Mouse (Mus musculus) olfactory bulb, adult 2 months (tissue): ENCODE measurements around the gene Sspo. TPM values are rescaled to one million over a fixed set of nuclear protein-coding genes. Genes with fewer than 3 reads are reported as not detected.

Experiments used
- H3K27ac ChIP-seq: fragments of 200-500 bp; 2 replicates; pipeline ENCODE4 v1.5.1; 2012; ENCODE audit warnings: low read depth, low read length; ENCODE audit not compliant: insufficient read depth
- H3K4me1 ChIP-seq: fragments of 200-500 bp; 2 replicates; pipeline ENCODE4 v1.6.1; 2012; ENCODE audit warnings: low read length; ENCODE audit not compliant: control insufficient read depth, insufficient read depth
- H3K4me3 ChIP-seq: fragments of 200-500 bp; 2 replicates; pipeline ENCODE4 v1.5.1; 2012; ENCODE audit warnings: mild to moderate bottlenecking, low read depth, low read length, moderate library complexity; ENCODE audit not compliant: insufficient read depth
- CTCF ChIP-seq: fragments of 200-500 bp; IDR thresholded peaks from 2 replicates; pipeline ENCODE4 v1.5.1; 2012; ENCODE audit warnings: low read depth, mild to moderate bottlenecking, low read length, moderate library complexity; ENCODE audit not compliant: insufficient read depth
- POLR2A ChIP-seq: fragments of 200-500 bp; IDR thresholded peaks from 2 replicates; pipeline ENCODE4 v1.6.1; 2012; ENCODE audit warnings: mild to moderate bottlenecking, low read depth, low read length, moderate library complexity; ENCODE audit not compliant: insufficient read depth
- WGBS: fragments of 180-500 bp; shearing (Covaris S2); methylation state at CpG from one replicate; pipeline ENCODE4 v1.1.7; 2018; 5-methylcytosine and 5-hydroxymethylcytosine counted together
- polyA plus RNA-seq: library from polyadenylated mRNA; stranded (reverse); fragments of >200 nt; gene quantifications from 2 replicates; pipeline ENCODE4 v1.2.4, GENCODE M21; 2012; ENCODE audit warnings: low replicate concordance; ENCODE audit not compliant: missing spikeins, insufficient read depth, insufficient read length

Gene Sspo
- polyA plus RNA-seq, 1 experiment = not detected

DNA sequence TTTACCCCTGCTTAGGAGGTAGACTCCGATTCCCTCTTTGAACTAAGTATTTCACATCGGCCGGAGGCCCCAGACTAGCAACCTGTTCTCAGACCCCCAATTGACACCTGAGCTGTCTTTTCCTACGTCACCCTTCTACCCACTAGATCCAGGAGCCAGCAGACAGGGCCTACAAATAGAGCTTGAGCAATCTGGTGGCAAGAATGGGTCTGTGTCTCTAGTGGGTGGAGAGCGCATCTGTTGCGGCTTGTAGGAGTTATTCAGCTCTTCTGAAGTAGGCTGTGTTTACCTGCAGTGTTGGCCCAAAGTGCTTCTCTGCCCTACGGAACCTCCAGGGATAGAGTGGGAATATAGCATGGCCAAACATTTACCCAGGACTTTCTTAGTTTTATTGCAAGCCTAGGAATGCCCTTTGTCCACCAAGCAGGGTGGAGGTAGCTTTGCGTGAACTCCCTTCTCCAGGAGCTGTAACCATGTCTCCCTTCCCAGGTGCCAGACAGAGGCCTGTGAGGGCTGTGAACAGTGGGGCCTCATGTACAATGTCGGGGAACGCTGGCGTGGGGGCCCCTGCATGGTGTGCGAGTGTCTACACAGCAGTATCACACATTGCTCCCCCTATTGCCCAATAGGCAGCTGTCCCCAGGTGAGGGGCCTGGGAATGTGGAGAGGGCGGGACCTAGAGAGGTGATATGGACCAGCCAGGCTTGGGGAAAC, 17.1 kb downstream of the Sspo start:
- Histone ChIP-seq H3K4me1 (no peaks in the 10 kb centered on the region), H3K27ac (no peak overlapping the region), H3K4me3 (no peak overlapping the region)
- TF ChIP-seq CTCF (no peak), POLR2A (no peak)
- WGBS = 87% methylated on average over 13 of the region's 13 CpGs

DNA sequence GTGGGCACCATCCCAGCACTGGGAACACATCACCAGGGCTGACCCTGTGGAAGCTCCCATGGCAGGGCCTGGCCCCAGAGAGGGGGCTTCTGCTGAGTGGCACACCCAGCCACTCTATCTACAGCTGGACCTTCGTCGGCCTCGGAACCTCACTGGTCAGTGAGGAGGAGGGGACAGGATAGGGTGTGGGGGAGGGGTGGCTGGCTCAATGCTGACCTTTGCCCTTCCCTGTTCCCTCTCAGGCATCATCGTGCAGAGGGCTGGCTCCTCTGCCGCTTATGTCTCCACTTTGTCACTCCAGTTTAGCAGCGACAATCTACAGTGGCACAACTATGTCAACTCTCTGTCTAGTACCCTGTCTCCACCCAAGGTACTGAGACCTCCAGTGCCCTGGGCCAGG, 18.7 kb downstream of the Sspo start:
- TF ChIP-seq CTCF = no peak
- TF ChIP-seq POLR2A = no peak
- Histone ChIP-seq H3K4me3 (no peak overlapping the region), H3K27ac (no peak overlapping the region), H3K4me1 (no peaks in the 10 kb centered on the region)
- 62% methylated on average over 6 of the region's 6 CpGs for WGBS

DNA sequence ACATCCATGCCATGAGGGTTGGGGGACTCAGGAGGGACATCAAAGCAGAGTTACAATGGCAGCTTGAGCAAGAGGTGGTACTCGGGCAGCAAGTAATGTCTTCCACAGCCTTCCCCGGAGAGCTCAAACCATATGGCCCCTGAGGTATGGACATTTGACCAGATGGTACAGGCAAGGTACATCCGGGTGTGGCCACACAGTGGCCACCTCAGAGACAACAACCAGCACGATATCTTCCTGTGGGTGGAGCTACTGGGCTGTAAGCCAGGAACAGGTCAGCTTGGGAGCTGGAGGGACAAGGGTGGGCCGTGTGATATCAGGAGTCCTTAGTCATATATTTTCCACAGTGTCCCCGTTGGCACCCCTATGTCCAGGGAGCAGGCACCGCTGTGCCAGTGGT, 19.5 kb downstream of the Sspo start:
- Histone ChIP-seq H3K4me3 (no peak overlapping the region), H3K27ac (no peak overlapping the region), H3K4me1 (no peaks in the 10 kb centered on the region)
- TF ChIP-seq POLR2A = no peak
- no peak for TF ChIP-seq CTCF
- WGBS = 90% methylated on average over 7 of the region's 7 CpGs

DNA sequence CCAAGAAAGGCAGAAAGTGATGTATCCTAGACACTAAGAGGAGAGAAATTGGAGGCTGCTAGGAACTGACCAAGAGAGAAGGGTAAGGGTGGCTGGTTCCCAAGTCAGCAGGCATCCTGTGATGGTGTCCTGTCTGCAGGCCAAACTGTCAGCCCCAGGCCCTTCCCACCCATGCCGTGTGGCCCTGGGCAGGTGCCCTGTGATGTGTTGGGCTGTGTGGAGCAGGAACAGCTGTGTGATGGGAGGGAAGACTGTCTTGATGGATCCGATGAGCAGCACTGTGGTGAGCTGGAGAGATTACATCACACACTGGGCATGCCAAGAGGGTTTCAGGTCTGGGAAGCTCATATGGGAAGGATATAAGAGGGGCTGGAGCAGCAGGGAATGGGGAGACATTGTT, 22.7 kb downstream of the Sspo start:
- H3K27ac ChIP-seq = no peak overlapping the region
- no peak for TF ChIP-seq POLR2A
- TF ChIP-seq CTCF = no peak
- H3K4me3 ChIP-seq = no peak overlapping the region
- 87% methylated on average over 2 of the region's 2 CpGs for WGBS
- no peaks in the 10 kb centered on the region for H3K4me1 ChIP-seq

DNA sequence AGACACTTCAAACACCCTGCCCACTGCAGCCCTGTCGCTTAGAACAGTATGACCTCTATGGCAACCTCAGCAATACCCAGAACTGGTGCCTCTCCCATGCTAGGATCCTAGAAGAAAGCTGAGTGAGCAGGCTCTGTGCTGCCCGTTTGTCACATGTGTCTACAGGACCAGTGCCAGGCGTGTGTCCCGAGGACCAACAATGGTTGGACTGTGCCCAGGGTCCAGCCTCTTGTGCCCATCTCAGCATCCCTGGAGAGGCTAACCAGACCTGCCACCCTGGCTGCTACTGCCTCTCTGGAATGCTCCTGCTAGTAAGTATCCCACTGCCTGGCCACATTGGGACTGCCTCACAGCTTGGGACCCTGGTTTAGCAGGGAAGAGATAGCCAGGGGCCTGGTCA, 30.4 kb downstream of the Sspo start:
- TF ChIP-seq CTCF (no peak), POLR2A (no peak)
- no peak overlapping the region for H3K4me3 ChIP-seq
- WGBS = 69% methylated on average over 4 of the region's 4 CpGs
- no peak overlapping the region for H3K27ac ChIP-seq
- H3K4me1 ChIP-seq = no peaks in the 10 kb centered on the region

DNA sequence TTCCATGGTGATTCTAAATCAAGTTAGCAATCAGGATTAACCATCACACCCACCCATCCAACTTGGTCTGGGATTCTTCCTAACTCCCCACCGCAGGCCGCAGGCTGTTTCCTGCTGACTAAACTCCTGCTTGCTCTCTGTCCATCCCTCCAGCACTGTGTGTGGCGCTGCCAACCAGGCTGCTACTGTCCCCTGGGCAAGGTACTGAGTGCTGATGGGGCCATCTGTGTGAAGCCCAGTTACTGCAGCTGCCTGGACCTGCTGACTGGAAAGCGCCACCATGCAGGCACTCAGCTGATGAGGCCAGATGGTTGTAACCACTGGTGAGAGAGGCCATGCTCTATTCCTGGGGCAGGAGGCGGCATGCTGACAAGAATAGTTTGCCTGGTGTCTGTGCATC, 34.5 kb downstream of the Sspo start:
- Histone ChIP-seq H3K4me3 (no peak overlapping the region), H3K27ac (no peak overlapping the region), H3K4me1 (peaks cover 2% of the 10 kb centered on the region; the same call in 1 of the 2 replicates)
- WGBS = 84% methylated on average over 5 of the region's 5 CpGs
- TF ChIP-seq CTCF (no peak), POLR2A (no peak)

DNA sequence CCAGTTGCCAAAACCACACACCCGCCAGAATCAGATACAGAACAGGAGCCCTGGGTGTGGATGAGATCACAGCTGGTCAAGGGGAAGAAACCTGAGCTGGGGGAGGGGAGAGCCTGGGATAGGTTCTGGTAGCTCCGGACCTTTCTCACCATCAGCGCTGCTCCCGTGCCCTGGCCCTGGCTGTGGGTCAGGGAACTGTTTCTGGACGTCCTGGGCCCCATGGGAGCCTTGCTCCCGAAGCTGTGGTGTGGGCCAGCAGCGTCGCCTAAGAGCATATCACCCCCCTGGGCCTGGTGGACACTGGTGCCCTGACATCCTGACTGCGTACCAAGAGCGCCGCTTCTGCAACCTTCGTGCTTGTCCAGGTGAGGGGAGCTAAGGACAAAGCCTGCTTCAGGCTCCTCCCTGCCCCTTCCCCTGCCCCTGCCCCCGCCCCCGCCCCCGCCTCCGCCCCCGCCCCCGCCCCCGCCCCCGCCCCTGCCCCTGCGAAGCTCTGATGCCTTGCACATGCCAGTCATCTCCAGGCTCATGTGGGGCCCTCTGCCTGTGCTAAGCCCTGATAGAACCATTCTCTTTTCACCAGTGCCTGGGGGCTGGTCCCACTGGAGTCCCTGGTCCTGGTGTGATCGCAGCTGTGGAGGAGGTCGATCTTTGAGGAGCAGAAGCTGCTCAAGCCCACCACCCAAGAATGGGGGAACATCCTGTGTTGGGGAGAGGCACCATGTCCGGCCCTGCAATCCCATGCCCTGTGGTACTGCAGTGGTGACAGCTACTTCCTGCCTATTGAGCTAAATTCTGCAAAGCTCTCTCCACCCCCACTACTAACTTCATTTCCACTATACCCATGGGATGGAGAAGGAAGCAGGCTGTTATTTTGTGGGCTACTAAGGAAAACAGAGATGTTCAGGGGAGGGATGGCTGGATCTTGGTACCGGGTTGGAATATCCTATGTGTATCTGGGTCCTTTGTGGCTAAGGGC, 40.0 kb downstream of the Sspo start:
- TF ChIP-seq POLR2A = no peak
- no peak for TF ChIP-seq CTCF
- WGBS = 39% methylated on average over 17 of the region's 25 CpGs
- Histone ChIP-seq H3K4me1 (peaks cover 17% of the 10 kb centered on the region), H3K4me3 (no peak overlapping the region), H3K27ac (no peak overlapping the region)

DNA sequence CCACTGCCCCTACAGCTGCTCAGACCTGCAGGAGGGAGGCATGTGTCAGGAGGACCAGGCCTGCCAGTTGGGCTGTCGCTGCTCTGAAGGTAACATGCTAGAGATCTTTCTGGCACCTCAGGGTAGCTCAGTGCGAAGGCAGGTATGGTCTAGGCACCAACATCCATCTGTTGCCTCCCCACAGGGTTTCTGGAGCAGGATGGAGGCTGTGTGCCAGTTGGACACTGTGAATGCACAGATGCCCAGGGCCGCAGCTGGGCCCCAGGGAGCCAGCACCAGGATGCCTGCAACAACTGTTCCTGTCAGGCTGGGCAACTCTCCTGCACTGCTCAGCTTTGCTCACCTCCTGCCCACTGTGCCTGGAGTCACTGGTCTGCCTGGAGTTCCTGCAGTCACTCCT, 41.7 kb downstream of the Sspo start:
- peaks cover 17% of the 10 kb centered on the region for H3K4me1 ChIP-seq
- no peak overlapping the region for H3K27ac ChIP-seq
- WGBS = 77% methylated on average over 3 of the region's 3 CpGs
- no peak for TF ChIP-seq POLR2A
- no peak for TF ChIP-seq CTCF
- H3K4me3 ChIP-seq = no peak overlapping the region

DNA sequence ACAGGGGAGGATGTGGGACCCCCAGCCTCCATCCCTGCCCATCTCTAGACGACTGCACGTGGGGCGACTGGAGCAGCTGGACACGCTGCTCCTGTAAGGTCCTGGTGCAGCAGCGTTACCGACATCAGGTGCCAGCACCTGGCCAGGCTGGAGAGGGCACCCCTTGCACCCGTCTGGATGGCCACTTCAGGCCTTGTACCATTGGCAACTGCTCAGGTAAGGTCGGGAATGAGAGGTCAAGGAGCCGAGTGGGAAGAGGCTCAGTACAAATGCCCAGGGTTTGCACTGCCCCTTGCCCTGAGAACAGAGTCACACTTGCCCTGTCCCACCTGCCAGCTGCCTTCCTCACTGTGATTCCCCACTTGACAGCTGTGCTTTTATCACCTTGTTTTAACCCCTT, 43.3 kb downstream of the Sspo start:
- TF ChIP-seq CTCF (no peak), POLR2A (no peak)
- Histone ChIP-seq H3K4me3 (no peak overlapping the region), H3K27ac (no peak overlapping the region), H3K4me1 (peaks cover 17% of the 10 kb centered on the region)
- 78% methylated on average over 9 of the region's 9 CpGs for WGBS
